Mouse (Mus musculus) cerebellum, adult 2 months (tissue): ENCODE measurements at regions not wholly inside any gene's neighbourhood (a gene's known extent, or its start where the extent isn't known, plus 50 kb on each side); places are given as distances from the start of the nearest gene placed in this dataset.

ENCODE experiments used
- CTCF ChIP-seq: fragments of 200-500 bp; IDR thresholded peaks from 2 replicates; pipeline ENCODE4 v1.5.1; 2011; ENCODE audit warnings: low read depth, mild to moderate bottlenecking, control low read depth, low read length, moderate library complexity, borderline replicate concordance; ENCODE audit not compliant: insufficient read depth
- POLR2A ChIP-seq: fragments of 200-500 bp; IDR thresholded peaks from 2 replicates; pipeline ENCODE4 v1.6.1; 2011; ENCODE audit warnings: low read length, control low read depth, borderline replicate concordance; ENCODE audit not compliant: insufficient read depth

- TF ChIP-seq CTCF = no peak
- no peak for TF ChIP-seq POLR2A
Observed at GRCm38 (mm10) chr10:60934297-60935286, 103.2 kb upstream of the Unc5b start.
